Mouse (Mus musculus) liver, adult 2 months (tissue): ENCODE data around the gene Zfp827. TPM values are rescaled to one million over a fixed set of nuclear protein-coding genes. Genes with fewer than 3 reads are reported as not detected.
A peak's percentile ranks its signal among the peaks of the same experiment; 100 is the strongest.

Experiments
- DNase-seq: peaks from one replicate; pipeline ENCODE4 v3.0.0-alpha.2; 2011; ENCODE audit warnings: low read depth, low spot score; ENCODE audit errors: extremely low read depth
- H3K27ac ChIP-seq: fragments of 200-500 bp; replicated peaks from 2 replicates; pipeline ENCODE4 v1.5.1; 2012; ENCODE audit warnings: low read depth, mild to moderate bottlenecking, control low read depth, inconsistent platforms, low read length; ENCODE audit not compliant: insufficient read depth
- H3K27me3 ChIP-seq: fragments of 200-500 bp; 2 replicates; pipeline ENCODE4 v1.6.1; 2012; ENCODE audit warnings: mild to moderate bottlenecking, moderate library complexity, low read length, inconsistent platforms; ENCODE audit not compliant: control insufficient read depth, insufficient read depth
- H3K36me3 ChIP-seq: fragments of 200-500 bp; 2 replicates; pipeline ENCODE4 v1.6.1; 2012; ENCODE audit warnings: low read length, inconsistent platforms; ENCODE audit not compliant: control insufficient read depth, insufficient read depth
- H3K4me1 ChIP-seq: fragments of 200-500 bp; 2 replicates; pipeline ENCODE4 v1.6.1; 2011; ENCODE audit warnings: low read length; ENCODE audit not compliant: control insufficient read depth, insufficient read depth
- H3K4me3 ChIP-seq: fragments of 200-500 bp; 2 replicates; pipeline ENCODE4 v1.5.1; 2011; ENCODE audit warnings: low read depth, mild to moderate bottlenecking, control low read depth, low read length, moderate library complexity; ENCODE audit not compliant: insufficient read depth
- H3K79me2 ChIP-seq: fragments of 200-500 bp; 2 replicates; pipeline ENCODE4 v1.6.1; 2012; ENCODE audit warnings: inconsistent platforms, mild to moderate bottlenecking, low read length, moderate library complexity; ENCODE audit not compliant: control insufficient read depth, insufficient read depth
- H3K9ac ChIP-seq: fragments of 200-500 bp; 2 replicates; pipeline ENCODE4 v1.6.1; 2012; ENCODE audit warnings: low read depth, mild to moderate bottlenecking, control low read depth, inconsistent platforms, low read length
- CTCF ChIP-seq: fragments of 200-500 bp; IDR thresholded peaks from 2 replicates; pipeline ENCODE4 v1.5.1; 2011; ENCODE audit warnings: low read depth, low read length, control low read depth
- POLR2A ChIP-seq: fragments of 200-500 bp; IDR thresholded peaks from 2 replicates; pipeline ENCODE4 v1.6.1; 2011; ENCODE audit warnings: low read length, control low read depth; ENCODE audit not compliant: insufficient read depth; ENCODE audit errors: extremely low read depth
- WGBS: fragments of 180-500 bp; shearing (Covaris S2); methylation state at CpG from one replicate; pipeline ENCODE4 v1.1.7; 2018; 5-methylcytosine and 5-hydroxymethylcytosine counted together
- polyA plus RNA-seq: library from polyadenylated mRNA; depleted of rRNA; stranded (reverse); fragments of >200 nt; gene quantifications from 2 replicates; pipeline ENCODE4 v1.2.3, GENCODE M21; 2012
- total RNA-seq: library from RNA; depleted of rRNA; stranded (reverse); fragments of >200 nt; gene quantifications from 2 replicates; pipeline ENCODE4 v1.2.3, GENCODE M21; 2014

Gene Zfp827
- total and polyA plus RNA-seq, 2 experiments: 0.09 to 0.10 TPM

DNA sequence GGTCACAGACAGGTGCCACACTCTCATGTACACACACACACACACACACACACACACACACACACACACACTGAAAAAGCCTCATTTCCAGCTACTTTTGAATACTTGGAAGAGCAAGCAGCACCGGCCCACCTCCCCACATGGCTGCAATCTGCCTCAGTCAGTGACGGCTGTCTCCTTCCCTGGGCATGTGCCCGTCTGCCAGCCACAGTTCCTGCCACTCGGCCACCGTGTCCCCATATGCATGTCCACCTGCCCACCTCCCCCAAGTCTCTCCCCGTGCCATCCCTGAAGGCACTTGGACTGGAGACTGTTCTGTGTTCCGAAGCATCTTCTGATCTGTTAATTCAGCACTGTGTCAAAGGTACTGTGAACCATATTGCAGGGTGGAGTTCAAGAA lies 9.8 kb downstream of the Zfp827 start:
- Histone ChIP-seq H3K9ac (no peak overlapping the region), H3K79me2 (no peaks in the 10 kb centered on the region), H3K4me3 (no peak overlapping the region), H3K27ac (no peak overlapping the region), H3K27me3 (peaks cover 2% of the 10 kb centered on the region; the same call in 1 of the 2 replicates), H3K36me3 (no peaks in the 10 kb centered on the region), H3K4me1 (no peaks in the 10 kb centered on the region)
- WGBS: 76% methylated on average over 7 of the region's 7 CpGs
- no peak for TF ChIP-seq POLR2A
- TF ChIP-seq CTCF: no peak
- no peak for DNase-seq

DNA sequence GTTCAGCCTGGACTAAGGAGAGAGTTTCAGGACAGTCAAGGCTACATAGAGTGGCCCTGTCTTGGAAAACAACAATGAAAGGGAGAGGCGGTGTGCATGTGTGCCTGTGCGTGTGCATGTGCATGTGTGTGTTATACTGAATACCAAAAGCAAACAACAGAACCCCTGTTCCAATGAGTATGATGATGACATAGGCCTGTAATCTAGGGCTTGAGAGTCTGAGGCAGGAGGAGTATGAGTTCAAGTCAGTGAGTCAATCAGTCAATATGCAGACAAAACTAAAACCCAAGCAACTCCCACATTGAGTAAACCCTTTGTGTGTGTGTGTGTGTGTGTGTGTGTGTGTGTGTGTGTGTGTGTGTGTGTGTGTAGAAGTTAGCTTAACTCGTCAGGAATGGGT lies 13.2 kb downstream of the Zfp827 start:
- TF ChIP-seq POLR2A (no peak), CTCF (no peak)
- Histone ChIP-seq H3K36me3 (no peaks in the 10 kb centered on the region), H3K27ac (no peak overlapping the region), H3K4me1 (no peaks in the 10 kb centered on the region), H3K9ac (no peak overlapping the region), H3K4me3 (no peak overlapping the region), H3K27me3 (peaks cover 6% of the 10 kb centered on the region; the same call in 1 of the 2 replicates), H3K79me2 (no peaks in the 10 kb centered on the region)
- DNase-seq: no peak
- WGBS: 89% methylated on average over 3 of the region's 3 CpGs

DNA sequence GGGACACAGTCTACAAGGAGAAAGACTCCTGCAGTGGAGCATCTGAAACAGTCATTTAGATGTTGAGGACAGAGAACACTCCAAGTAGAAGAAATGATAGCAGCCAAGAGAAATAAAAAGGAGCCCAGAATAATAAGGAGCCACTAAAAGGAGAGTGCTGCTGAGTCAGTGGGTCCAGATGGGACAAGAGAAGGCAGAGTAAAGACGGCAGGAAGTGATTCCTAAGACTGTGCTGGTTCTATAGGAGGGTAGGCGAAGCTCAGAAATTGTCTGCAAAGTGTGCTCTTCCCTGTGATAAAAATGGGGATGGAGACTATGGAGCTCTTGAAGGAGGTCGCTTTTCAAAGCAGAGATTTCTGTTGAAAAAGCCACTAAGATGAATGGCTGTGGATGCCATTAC lies 14.0 kb downstream of the Zfp827 start:
- peaks cover 8% of the 10 kb centered on the region for H3K27me3 ChIP-seq
- no peaks in the 10 kb centered on the region for H3K79me2 ChIP-seq
- H3K27ac ChIP-seq: no peak overlapping the region
- TF ChIP-seq POLR2A: no peak
- TF ChIP-seq CTCF: no peak
- H3K4me1 ChIP-seq: no peaks in the 10 kb centered on the region
- H3K36me3 ChIP-seq: no peaks in the 10 kb centered on the region
- no peak for DNase-seq
- no peak overlapping the region for H3K9ac ChIP-seq
- no peak overlapping the region for H3K4me3 ChIP-seq
- whole genome bisulfite sequencing: 91% methylated on average over 3 of the region's 3 CpGs

DNA sequence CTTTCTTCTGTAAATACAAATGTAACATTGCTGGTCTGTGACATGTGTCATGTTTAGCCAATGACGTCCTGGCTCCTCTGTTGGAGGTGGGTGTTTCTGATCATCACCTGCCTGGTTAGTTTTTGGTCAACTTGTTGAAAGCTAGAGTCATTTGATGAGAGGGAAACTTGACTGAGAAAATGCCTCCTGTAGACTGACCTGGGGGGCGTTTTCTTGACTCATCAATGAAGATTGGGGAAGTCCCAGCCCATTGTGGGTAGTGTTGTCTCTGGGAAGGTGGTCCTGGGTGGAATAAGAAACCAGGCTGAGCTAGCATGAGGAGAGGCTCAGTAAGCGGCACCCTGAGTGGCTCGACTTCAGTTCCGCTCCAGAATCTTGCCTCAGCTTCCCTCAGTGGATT lies 16.4 kb downstream of the Zfp827 start:
- no peak overlapping the region for H3K4me3 ChIP-seq
- H3K36me3 ChIP-seq: no peaks in the 10 kb centered on the region
- no peak overlapping the region for H3K27ac ChIP-seq
- peaks cover 4% of the 10 kb centered on the region; the same call in 1 of the 2 replicates for H3K4me1 ChIP-seq
- no peak overlapping the region for H3K9ac ChIP-seq
- TF ChIP-seq POLR2A: no peak
- no peak for TF ChIP-seq CTCF
- H3K79me2 ChIP-seq: no peaks in the 10 kb centered on the region
- WGBS: 94% methylated on average over 5 of the region's 5 CpGs
- DNase-seq: no peak
- H3K27me3 ChIP-seq: peaks cover 8% of the 10 kb centered on the region

DNA sequence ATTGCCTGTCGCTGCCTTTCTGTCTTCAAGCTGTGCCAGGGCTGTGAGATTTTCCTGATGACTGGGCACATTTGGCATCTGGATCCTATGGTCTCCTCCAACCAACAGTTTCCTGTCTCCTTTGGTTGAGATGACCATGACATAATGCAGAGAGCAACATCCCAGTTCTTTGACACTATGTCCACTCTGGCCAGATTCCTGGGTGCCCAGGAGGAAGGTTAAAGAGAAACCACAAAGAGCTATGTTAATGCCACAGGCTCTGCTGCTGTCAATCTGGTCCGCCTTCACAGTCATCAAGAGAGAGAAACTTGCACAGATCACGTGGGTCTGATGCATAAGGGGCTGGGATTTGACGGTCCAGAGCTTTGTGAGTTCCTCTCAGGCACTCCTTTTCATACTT lies 18.4 kb downstream of the Zfp827 start:
- 91% methylated on average over 4 of the region's 4 CpGs for WGBS
- no peak for TF ChIP-seq POLR2A
- TF ChIP-seq CTCF: no peak
- H3K79me2 ChIP-seq: no peaks in the 10 kb centered on the region
- peaks cover 4% of the 10 kb centered on the region; the same call in 1 of the 2 replicates for H3K4me1 ChIP-seq
- H3K27ac ChIP-seq: no peak overlapping the region
- H3K36me3 ChIP-seq: no peaks in the 10 kb centered on the region
- peaks cover 11% of the 10 kb centered on the region for H3K27me3 ChIP-seq
- DNase-seq: no peak
- H3K9ac ChIP-seq: no peak overlapping the region
- no peak overlapping the region for H3K4me3 ChIP-seq

DNA sequence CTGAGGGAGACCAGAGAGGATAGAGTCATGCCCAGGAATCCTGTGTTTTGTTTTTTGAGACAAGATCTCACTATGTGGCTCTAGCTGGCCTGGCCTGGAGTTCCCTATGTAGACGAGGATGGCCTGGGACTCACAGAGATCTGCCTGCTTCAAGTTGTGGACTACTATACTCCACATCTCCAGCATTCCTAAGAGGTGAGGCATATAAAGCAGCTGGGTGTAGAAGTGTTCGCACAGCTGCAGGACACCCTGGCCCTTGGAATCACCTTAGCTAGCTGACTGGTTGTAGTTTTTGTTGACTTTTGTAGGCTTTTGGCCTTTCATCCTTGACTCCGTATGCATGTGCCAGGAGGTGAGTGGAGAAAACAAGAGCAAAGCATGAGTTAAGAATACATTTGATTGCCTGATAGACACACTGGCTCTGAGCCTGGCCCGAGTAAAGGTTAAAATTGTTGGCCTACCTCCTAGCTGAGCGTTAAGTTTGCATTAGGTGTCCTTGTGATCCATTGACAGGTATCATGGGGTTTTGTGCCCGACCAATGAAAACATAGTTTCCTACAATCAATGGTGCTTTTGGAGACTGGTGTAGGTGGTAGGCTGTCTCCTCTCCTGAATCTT lies 20.3 kb downstream of the Zfp827 start:
- Histone ChIP-seq H3K79me2 (no peaks in the 10 kb centered on the region), H3K4me1 (peaks cover 4% of the 10 kb centered on the region; the same call in 1 of the 2 replicates), H3K27me3 (peaks cover 14% of the 10 kb centered on the region), H3K9ac (no peak overlapping the region), H3K36me3 (no peaks in the 10 kb centered on the region), H3K27ac (no peak overlapping the region), H3K4me3 (no peak overlapping the region)
- peak; percentile 96 for DNase-seq
- TF ChIP-seq POLR2A (no peak), CTCF (no peak)
- WGBS: 25% methylated on average over 6 of the region's 6 CpGs
